Mouse (Mus musculus) heart, postnatal 10 days (tissue): ENCODE measurements around the gene Zfp354a. TPM values are rescaled to one million over a fixed set of nuclear protein-coding genes. Genes with fewer than 3 reads are reported as not detected.
"Not testable (repeated sequence)": the region's sequence is repeated elsewhere in the genome, so short reads cannot be mapped to it uniquely, and the experiment has no call there.

ENCODE experiments used
- DNase-seq, 2 experiments: peaks; one replicate each; pipeline ENCODE4 v3.0.0; 2021
- intact Hi-C: fragments of 180-260 bp; cut with DNase I; formaldehyde crosslinking; loops from one replicate; pipeline ENCODE4 v1.15.1; 2025
- total RNA-seq, 2 experiments: library from RNA; stranded (reverse); gene quantifications; 2 replicates each; pipeline ENCODE4 v1.2.3; 2021

Gene Zfp354a
- total RNA-seq, result 1 to 10 TPM; 2.1 to 2.9 TPM

GRCm38 (mm10) chr11:51059151-51059571 is at the start of gene Zfp354a:
Gene Zfp354a (plus strand): TSS chr11:51059257.
- intact Hi-C loops, result loop anchor here (2.0 to 10.0 kb wide), 3 partner anchors 120 to 232 kb away; partner anchors contain the start of genes BC049762, Clk4 and Zfp354c
- peak; percentile 72 to 73 for DNase-seq

- DNase-seq, result peak; percentile 55 to 66
These were observed 47.2 kb upstream of the Zfp354a start for GRCm38 (mm10) chr11:51011821-51012220.

GRCm38 (mm10) chr11:51013936-51014335 is 45.1 kb upstream of the Zfp354a start, which contains the start of gene Olfr54:
Gene Olfr54 (plus strand): TSS chr11:51014236.
- intact Hi-C loops, result no loop called here
- DNase-seq, result no peak

More at GRCm38 (mm10) chr11:51011821-51012220, 47.2 kb upstream of the Zfp354a start:
- intact Hi-C loops, result no loop called here

- intact Hi-C loops, result no loop called here
These were observed 42.7 kb upstream of the Zfp354a start for GRCm38 (mm10) chr11:51016341-51016740.

GRCm38 (mm10) chr11:51026811-51027210 is 32.2 kb upstream of the Zfp354a start:
- intact Hi-C loops, DNase-seq: not testable (repeated sequence)

More at GRCm38 (mm10) chr11:51016341-51016740, 42.7 kb upstream of the Zfp354a start:
- DNase-seq, result no peak

GRCm38 (mm10) chr11:51029381-51029780 is 29.7 kb upstream of the Zfp354a start:
- intact Hi-C loops, DNase-seq: not testable (repeated sequence)

GRCm38 (mm10) chr11:51030225-51030624 is 28.8 kb upstream of the Zfp354a start:
- intact Hi-C loops, result loop anchor here (10.0 kb wide), 1 partner anchor 585 kb away; no protein-coding TSS in a partner anchor
- DNase-seq, result no peak

GRCm38 (mm10) chr11:51032851-51033250 is 26.2 kb upstream of the Zfp354a start:
- intact Hi-C loops, result loop anchor here (1.0 to 10.0 kb wide), 2 partner anchors 93 to 588 kb away; no protein-coding TSS in a partner anchor
- peak; percentile 18 to 60 for DNase-seq

GRCm38 (mm10) chr11:51034141-51034540 is 24.9 kb upstream of the Zfp354a start:
- intact Hi-C loops, result loop anchor here (10.0 kb wide), 1 partner anchor 589 kb away; no protein-coding TSS in a partner anchor
- not testable (repeated sequence) for DNase-seq

GRCm38 (mm10) chr11:51035951-51036350 is 23.1 kb upstream of the Zfp354a start:
- DNase-seq, result peak; percentile 23 to 45
- intact Hi-C loops, result loop anchor here (10.0 kb wide), 1 partner anchor 591 kb away; no protein-coding TSS in a partner anchor

GRCm38 (mm10) chr11:51044776-51045175 is 14.3 kb upstream of the Zfp354a start:
- intact Hi-C loops, DNase-seq: not testable (repeated sequence)

GRCm38 (mm10) chr11:51047809-51048208 is 11.2 kb upstream of the Zfp354a start, which contains the start of gene Olfr1375:
Gene Olfr1375 (plus strand): TSS chr11:51048109.
- intact Hi-C loops, DNase-seq: not testable (repeated sequence)

- intact Hi-C loops, result loop anchor here (10.0 kb wide), 1 partner anchor 213 kb away; the partner anchor contains the start of genes BC049762 and Clk4
- no peak for DNase-seq
These were observed 7.4 kb upstream of the Zfp354a start for GRCm38 (mm10) chr11:51051678-51052077.

- peak in 1 of 2 experiments; percentile 15 for DNase-seq
- intact Hi-C loops, result loop anchor here (10.0 kb wide), 1 partner anchor 212 kb away; the partner anchor contains the start of genes BC049762 and Clk4
These were observed 5.8 kb upstream of the Zfp354a start for GRCm38 (mm10) chr11:51053230-51053629.

GRCm38 (mm10) chr11:51059640-51060039 is 583 bp downstream of the Zfp354a start:
- DNase-seq, result no peak
- intact Hi-C loops, result loop anchor here (2.0 to 10.0 kb wide), 3 partner anchors 121 to 232 kb away; partner anchors contain the start of genes BC049762, Clk4 and Zfp354c

GRCm38 (mm10) chr11:51060981-51061380 is 1.9 kb downstream of the Zfp354a start:
- intact Hi-C loops, result no loop called here
- peak in 1 of 2 experiments; percentile 5 for DNase-seq

GRCm38 (mm10) chr11:51063276-51063675 is 4.2 kb downstream of the Zfp354a start:
- no peak for DNase-seq
- intact Hi-C loops, result no loop called here

GRCm38 (mm10) chr11:51063841-51064240 is 4.8 kb downstream of the Zfp354a start:
- intact Hi-C loops, result no loop called here
- DNase-seq, result no peak

GRCm38 (mm10) chr11:51084527-51084926 is 25.5 kb downstream of the Zfp354a start:
- intact Hi-C loops, result no loop called here
- DNase-seq, result no peak

GRCm38 (mm10) chr11:51085269-51085668 is 26.2 kb downstream of the Zfp354a start:
- intact Hi-C loops, result no loop called here
- no peak for DNase-seq

GRCm38 (mm10) chr11:51107261-51107660 is 48.2 kb downstream of the Zfp354a start:
- peak; percentile 12 to 20 for DNase-seq
- intact Hi-C loops, result no loop called here

GRCm38 (mm10) chr11:51110621-51111020 is 51.6 kb downstream of the Zfp354a start:
- intact Hi-C loops, result no loop called here
- DNase-seq, result no peak
